Mouse (Mus musculus) frontal cortex, postnatal 14 days (tissue): Measurements from ENCODE around the gene Prkg1.
A peak's percentile ranks its signal among the peaks of the same experiment; 100 is the strongest.

Experiments used
- DNase-seq, 2 experiments: peaks; one replicate each; pipeline ENCODE4 v3.0.0; 2022; ENCODE audit warnings: low spot score in 2 of 2

Prkg1 gene

GRCm38 (mm10) chr19:31621716-31622115 lies 143.1 kb downstream of the Prkg1 start:
- no peak for DNase-seq

GRCm38 (mm10) chr19:31616830-31617229 lies 148.0 kb downstream of the Prkg1 start:
- no peak for DNase-seq

- DNase-seq, result no peak
These were observed 148.7 kb downstream of the Prkg1 start for GRCm38 (mm10) chr19:31616159-31616558.

GRCm38 (mm10) chr19:31613146-31613545 lies 151.7 kb downstream of the Prkg1 start:
- DNase-seq, result no peak

GRCm38 (mm10) chr19:31602578-31602977 lies 162.3 kb downstream of the Prkg1 start:
- DNase-seq, result no peak

GRCm38 (mm10) chr19:31594011-31594410 lies 170.8 kb downstream of the Prkg1 start:
- no peak for DNase-seq

- no peak for DNase-seq
These were observed 174.1 kb downstream of the Prkg1 start for GRCm38 (mm10) chr19:31590701-31591100.

- no peak for DNase-seq
These were observed 187.7 kb downstream of the Prkg1 start for GRCm38 (mm10) chr19:31577092-31577491.

- DNase-seq, result peak in 1 of 2 experiments; percentile 10
These were observed 200.5 kb downstream of the Prkg1 start for GRCm38 (mm10) chr19:31564329-31564728.

GRCm38 (mm10) chr19:31546063-31546462 lies 218.8 kb downstream of the Prkg1 start:
- no peak for DNase-seq

GRCm38 (mm10) chr19:31531249-31531740 lies 233.5 kb downstream of the Prkg1 start:
- DNase-seq, result no peak

- no peak for DNase-seq
These were observed 234.2 kb downstream of the Prkg1 start for GRCm38 (mm10) chr19:31530616-31531015.

- DNase-seq, result no peak
These were observed 234.9 kb downstream of the Prkg1 start for GRCm38 (mm10) chr19:31529890-31530289.

GRCm38 (mm10) chr19:31514490-31514889 lies 250.3 kb downstream of the Prkg1 start:
- DNase-seq, result no peak

GRCm38 (mm10) chr19:31507831-31508230 lies 257.0 kb downstream of the Prkg1 start:
- DNase-seq, result no peak

GRCm38 (mm10) chr19:31506296-31506695 lies 258.5 kb downstream of the Prkg1 start:
- DNase-seq, result no peak

- no peak for DNase-seq
These were observed 259.8 kb downstream of the Prkg1 start for GRCm38 (mm10) chr19:31505041-31505440.

GRCm38 (mm10) chr19:31497386-31497785 lies 267.4 kb downstream of the Prkg1 start:
- no peak for DNase-seq

- no peak for DNase-seq
These were observed 275.2 kb downstream of the Prkg1 start for GRCm38 (mm10) chr19:31489606-31490005.

GRCm38 (mm10) chr19:31471766-31472165 lies 293.1 kb downstream of the Prkg1 start:
- DNase-seq, result no peak

- no peak for DNase-seq
These were observed 304.6 kb downstream of the Prkg1 start for GRCm38 (mm10) chr19:31460188-31460587.

GRCm38 (mm10) chr19:31444101-31444500 lies 320.7 kb downstream of the Prkg1 start:
- DNase-seq, result no peak

GRCm38 (mm10) chr19:31442311-31442710 lies 322.5 kb downstream of the Prkg1 start:
- no peak for DNase-seq

GRCm38 (mm10) chr19:31433446-31433845 lies 331.4 kb downstream of the Prkg1 start:
- DNase-seq, result no peak
